Mouse (Mus musculus): ENCODE data around the gene Lrrc4.

Gene Lrrc4

DNA sequence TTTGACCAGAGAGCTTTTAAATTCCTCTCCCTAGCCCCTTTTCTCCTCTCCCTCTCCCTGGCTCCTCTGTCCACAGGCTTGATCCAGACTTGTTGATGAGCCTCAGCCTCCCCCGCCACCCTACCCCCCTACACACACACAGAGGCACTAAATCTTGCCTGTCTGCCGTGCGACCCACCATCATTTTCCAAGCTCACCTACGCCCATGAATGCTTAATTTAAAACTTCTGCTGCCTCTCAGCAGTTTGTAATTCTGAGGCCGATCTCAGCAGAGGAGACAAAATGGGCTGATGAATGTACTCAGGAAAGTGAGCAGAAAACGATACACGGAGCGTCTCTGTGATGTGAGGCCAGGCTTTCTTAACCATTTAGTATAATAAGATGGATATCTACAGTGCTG, 23.1 kb upstream of the Lrrc4 start:
- DNase-seq (ENCODE audit: low spot score in 2 of 2): no peak

GRCm38 (mm10) chr6:28853654-28854053, 22.1 kb upstream of the Lrrc4 start:
- no peak for DNase-seq (ENCODE audit: low spot score in 2 of 2)

DNA sequence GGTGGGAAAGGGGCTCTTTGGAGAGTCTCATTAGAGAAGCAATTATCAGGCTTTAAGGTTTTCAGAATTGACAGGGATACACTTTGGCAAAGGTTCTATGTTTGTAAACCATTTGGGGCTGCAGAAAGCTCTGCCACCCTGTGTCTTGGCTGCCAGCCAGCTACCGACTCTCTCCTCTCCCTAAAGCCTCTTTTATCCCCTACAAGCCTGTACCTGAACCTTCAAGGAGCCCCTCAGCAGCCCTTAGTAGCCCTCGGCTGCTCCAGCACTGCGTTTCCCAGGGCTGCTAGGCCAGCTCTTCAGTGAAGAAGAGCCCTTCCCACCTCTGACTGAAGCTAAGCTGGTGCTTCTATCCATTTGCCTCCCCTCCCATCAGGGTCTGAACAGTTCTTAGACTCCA, 21.6 kb upstream of the Lrrc4 start:
- DNase-seq (ENCODE audit: low spot score in 2 of 2): no peak

DNA sequence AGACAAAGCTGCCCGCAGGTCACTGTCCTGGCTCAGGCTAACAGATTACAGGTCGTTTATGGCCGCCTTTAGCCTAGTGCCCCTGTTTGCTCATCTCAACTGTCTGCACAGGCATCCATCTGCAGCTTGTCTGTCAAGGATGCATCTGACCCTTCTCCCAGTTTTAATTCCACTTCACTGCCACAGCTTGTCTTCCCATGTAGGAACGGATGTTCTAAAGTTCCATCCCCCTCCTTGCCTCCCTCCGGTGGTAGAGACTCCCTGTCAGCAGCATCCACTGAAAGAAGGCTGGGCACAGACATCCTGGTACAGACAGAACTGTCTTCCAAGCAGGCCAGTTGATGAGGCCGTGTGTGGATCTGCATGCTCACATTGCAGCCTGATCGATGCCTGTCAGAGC, 20.8 kb upstream of the Lrrc4 start:
- no peak for DNase-seq (ENCODE audit: low spot score in 2 of 2)

DNA sequence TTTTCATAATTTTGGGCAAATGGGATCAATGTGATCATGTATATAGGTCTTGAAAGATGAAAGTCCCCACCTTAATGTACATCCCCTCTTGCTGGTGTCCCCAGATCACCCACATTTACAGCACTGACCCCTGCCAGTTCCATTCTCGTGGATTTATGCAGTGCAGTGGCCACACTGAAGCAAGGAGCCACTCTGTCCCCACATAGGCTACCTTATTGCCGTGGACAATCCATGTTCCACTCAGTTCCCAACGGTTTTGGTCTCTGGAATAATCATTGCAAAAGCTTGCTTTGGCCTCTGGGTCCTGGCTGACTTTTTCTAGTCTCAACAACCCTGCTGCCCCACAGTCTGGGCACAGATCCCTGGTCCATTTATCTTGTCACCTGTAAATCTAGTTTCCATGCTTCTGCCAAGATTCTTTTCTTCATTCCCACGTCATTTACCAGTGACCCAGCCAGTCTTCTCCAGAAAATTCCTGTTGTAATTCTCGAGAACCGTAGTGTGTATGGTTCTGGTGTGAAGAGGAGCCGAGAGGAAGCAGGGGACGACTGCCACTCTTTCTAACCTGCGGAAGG, 18.9 kb upstream of the Lrrc4 start:
- no peak for DNase-seq (ENCODE audit: low spot score in 2 of 2)

- no peak for DNase-seq (ENCODE audit: low spot score in 2 of 2)
Observed at GRCm38 (mm10) chr6:28849317-28849716, 17.8 kb upstream of the Lrrc4 start.

- DNase-seq (ENCODE audit: low spot score in 2 of 2): no peak
Observed at GRCm38 (mm10) chr6:28848891-28849290, 17.3 kb upstream of the Lrrc4 start.

DNA sequence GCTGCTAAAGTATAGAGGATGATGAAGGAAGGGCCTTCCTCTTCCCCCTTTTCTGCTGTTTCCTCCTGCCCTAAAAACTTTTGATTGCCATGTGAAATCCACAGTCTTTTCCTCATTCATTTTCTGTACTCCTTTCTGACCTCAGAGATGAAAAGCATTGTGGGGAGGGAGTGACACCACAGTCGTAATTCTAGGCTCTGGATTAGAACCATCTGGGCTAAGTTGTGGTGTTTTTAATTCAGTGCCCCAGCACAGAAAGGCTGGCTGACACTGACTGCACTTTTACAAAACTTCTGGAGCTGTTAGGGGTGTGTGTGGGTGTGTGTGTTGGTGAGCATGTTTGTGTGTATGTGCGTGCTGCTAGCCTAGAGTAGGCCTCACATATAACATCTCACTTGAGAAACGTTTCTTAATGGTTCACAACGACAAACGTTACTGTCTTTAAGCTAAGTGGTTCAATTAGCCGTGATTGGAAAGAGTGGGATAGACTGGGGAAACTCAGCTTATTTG, 16.8 kb upstream of the Lrrc4 start:
- no peak for DNase-seq (ENCODE audit: low spot score in 2 of 2)

DNA sequence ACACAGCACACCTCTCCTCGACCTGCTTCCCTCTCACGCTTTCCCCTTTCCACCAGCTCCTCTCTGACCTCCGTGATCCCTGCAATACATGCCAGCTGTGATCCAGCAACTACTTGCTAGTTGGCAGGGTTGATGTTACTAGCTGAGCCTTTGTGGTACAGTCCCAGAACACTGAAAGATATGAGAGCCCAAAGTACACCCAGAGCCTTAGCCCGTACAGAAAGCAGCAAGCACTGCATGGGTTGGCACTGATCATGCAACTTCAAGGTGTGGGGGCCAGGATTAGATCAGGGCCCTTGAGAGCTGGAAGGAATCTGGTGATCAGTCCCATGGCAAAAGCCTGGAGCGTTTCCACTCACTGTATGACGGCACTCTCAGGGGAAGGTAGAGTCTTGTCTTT, 16.1 kb upstream of the Lrrc4 start:
- no peak for DNase-seq (ENCODE audit: low spot score in 2 of 2)

DNA sequence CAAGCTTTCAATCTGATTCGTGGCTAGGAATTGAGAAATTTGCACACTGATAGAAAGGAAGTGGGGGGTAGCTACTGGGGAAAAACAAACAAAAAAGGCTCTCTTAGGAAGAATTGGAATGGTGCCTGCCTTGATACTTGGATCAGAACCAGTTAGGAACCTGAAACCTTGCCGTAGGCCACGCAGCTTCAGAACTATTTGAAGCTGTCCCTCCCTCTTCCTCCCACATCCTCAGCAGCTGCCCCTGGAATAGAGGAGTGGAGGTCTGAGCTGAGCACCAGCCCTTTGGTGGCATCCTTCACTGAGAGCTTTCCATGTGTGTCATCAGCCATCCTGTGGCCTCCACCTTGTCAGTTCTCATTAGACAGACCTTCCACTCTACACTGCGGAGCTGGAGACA, 14.1 kb upstream of the Lrrc4 start:
- no peak for DNase-seq (ENCODE audit: low spot score in 2 of 2)

DNA sequence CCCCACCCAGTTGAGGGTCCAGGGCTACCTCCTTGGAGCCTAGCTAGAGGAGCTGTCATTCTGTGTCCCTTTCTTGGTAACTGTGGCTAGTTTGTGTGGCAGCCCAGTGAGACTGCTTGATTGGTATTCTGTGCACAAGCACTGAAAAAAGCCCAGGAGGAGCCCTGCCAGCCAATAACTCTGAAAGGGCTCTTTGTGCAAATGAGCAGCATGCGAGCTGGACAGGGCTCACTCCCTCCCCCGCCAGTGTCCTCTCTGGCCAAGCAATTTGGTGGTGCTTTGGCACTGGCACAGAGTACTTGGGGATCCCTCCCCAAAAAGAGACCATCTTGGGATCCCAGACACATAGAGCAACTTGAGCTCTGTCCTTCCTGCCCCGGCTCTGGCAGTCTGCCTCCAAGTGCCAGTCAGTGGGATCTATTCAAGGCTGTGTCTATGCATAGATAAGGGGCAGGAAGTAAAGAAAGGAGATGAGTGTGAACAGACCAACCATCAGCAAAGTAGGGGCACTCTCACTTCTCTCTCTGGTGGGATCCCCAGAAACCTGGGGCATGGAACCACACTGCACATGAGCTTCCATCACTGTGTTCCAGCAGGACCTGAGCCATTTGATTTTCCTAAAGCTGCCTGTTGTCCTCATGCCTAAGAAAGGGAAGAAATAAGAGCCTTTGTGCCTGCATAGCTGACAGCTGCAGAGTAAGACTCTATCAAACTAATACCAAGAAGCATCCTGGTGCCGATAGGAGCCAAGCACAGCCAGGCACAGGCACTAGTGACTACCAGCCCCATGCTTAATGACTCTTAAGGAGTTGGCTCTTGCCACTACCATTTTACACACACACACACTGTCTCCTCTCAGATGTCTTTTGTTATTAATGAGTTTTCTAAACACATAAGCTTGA, 11.1 kb upstream of the Lrrc4 start:
- peak; percentile 61 to 71 for DNase-seq (ENCODE audit: low spot score in 2 of 2)

DNA sequence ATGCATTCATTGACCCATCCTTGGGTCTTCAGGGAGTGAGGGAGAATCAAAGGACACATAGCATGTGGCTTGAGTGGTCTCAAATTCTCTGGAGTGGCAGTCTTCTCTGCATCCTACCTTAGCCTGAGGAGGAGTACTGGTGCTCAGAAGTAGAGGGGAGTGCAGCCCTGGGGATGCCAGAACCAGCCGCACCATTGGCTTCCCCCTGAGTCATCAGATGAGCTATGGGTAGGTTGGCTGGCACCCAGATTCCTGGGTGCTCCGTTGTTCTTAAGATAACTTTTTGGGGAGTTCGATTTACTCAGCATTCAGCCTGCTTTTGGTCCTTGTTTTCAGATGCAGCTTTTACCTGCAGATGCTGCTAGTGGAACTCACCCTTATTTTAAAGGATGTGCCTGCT, 10.0 kb upstream of the Lrrc4 start:
- no peak for DNase-seq (ENCODE audit: low spot score in 2 of 2)

GRCm38 (mm10) chr6:28836600-28836999, 5.1 kb upstream of the Lrrc4 start:
- DNase-seq (ENCODE audit: low spot score in 2 of 2): no peak

DNA sequence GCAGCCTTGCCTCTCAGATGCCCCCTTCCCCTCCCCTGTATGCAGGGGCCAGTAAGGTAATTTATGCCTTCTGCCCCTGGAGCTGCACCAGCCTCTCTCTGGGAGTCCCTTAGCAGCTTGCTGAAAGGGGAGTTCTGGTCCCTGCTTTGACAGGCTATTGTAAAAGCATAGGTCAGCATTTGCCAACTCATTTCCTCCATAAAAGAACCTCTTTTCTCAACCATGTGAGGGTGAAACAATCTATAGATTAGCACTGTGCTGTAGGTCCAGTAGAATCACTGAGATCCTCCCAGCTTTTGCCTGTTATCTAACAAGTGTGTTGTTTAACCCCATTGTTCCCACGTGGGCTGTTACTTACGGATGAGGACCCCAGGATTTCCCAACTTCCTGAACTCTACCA, 2.5 kb upstream of the Lrrc4 start:
- DNase-seq (ENCODE audit: low spot score in 2 of 2): no peak

DNA sequence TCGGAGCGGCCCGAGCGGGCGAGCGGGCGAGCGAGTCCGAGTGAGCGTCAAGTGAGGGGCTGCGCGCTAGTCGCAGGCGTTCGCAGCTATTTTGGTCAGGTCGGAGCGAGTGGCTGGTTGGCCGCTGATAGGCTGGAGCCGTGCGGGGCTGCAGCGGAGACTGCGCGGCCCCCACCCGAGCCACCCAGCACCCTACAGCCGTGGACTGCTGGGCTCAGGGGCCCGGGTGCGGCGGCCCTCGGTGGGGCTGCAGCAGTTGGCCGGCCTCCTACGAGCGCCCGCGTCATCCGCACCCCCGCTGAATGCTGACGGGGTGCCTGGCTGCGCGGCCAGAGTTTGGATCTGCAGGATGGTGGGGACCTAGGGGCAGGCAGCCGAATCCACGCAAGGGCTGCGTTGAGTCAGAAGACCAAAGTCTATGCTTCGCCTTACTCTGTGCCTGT, 1.9 kb upstream of the Lrrc4 start:
- peak; percentile 73 to 80 for DNase-seq (ENCODE audit: low spot score in 2 of 2)

GRCm38 (mm10) chr6:28832751-28833291, 1.3 kb upstream of the Lrrc4 start:
- peak; percentile 60 to 63 for DNase-seq (ENCODE audit: low spot score in 2 of 2)

- DNase-seq (ENCODE audit: low spot score in 2 of 2): peak in 1 of 2 experiments; percentile 60
Observed at GRCm38 (mm10) chr6:28831854-28832750, 555 bp upstream of the Lrrc4 start.

GRCm38 (mm10) chr6:28830306-28830705, 1.2 kb downstream of the Lrrc4 start:
- DNase-seq (ENCODE audit: low spot score in 2 of 2): no peak

DNA sequence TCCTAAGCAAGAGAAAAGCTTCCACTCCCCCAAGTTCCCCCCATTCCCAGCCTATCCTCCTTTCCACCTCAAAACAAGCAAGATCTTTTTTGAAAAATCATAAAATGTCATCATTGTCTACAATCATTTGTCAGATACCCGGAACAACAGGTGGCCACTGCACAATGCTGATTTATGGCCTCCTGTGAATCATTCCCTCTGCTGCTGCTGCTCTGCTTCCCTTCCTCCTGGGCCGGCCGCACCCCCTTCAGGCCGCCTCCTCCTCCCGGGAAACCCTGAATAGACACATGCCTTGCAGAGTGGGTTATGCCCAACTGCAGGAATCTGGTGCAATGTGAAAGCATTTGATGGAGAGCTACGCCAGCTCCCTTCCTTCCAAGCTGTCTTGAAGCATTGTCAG, 3.0 kb downstream of the Lrrc4 start:
- peak; percentile 74 for DNase-seq (ENCODE audit: low spot score in 2 of 2)

- DNase-seq (ENCODE audit: low spot score in 2 of 2): no peak
Observed at GRCm38 (mm10) chr6:28827565-28827964, 4.0 kb downstream of the Lrrc4 start.

- DNase-seq (ENCODE audit: low spot score in 2 of 2): no peak
Observed at GRCm38 (mm10) chr6:28826689-28827389, 4.7 kb downstream of the Lrrc4 start.
